In genomic region chr17:71164991-71165390, GRCm38 (mm10) we compare ENCODE assay signal across 9 mouse cellular contexts. TPM values are rescaled to one million over a fixed set of nuclear protein-coding genes. Genes with fewer than 3 reads are reported as not detected.
DNase-seq lines count a peak whose midpoint lies in the region; ATAC-seq and TF ChIP-seq lines count a peak whose summit lies in the region.
"Had no signal": no experiment of that assay in that cellular context is flagged by ENCODE, and none has a peak within 500 bp of the region (broad histone marks: within the 10 kb centered on the region; RNA-seq: fewer than 3 reads in every experiment).

No protein-coding gene starts in this region.

- H3K9me3 ChIP-seq in limb, embryonic 11.5 days (ENCODE audit: control insufficient read depth, low read length): no peaks in the 10 kb centered on the region
- no peaks in the 10 kb centered on the region for H3K9me3 ChIP-seq in stomach, embryonic 16.5 days (replicated peaks; ENCODE audit: control insufficient read depth, low read length)
- no peaks in the 10 kb centered on the region for H3K9me3 ChIP-seq in hindbrain, embryonic 12.5 days (replicated peaks)
- H3K9me3 ChIP-seq: embryonic facial prominence, embryonic 12.5 days had no signal

- peak overlapping the region; percentile 24; the same call in 1 of the 2 replicates for H3K27ac ChIP-seq in gastrocnemius, adult 2 months
- no peak overlapping the region for H3K27ac ChIP-seq in limb, embryonic 11.5 days (replicated peaks; ENCODE audit: low read depth, low read length)
- H3K27ac ChIP-seq in stomach, embryonic 16.5 days (ENCODE audit: low read length): no peak overlapping the region
- H3K27ac ChIP-seq in hindbrain, embryonic 12.5 days: no peak overlapping the region
- H3K27ac ChIP-seq: embryonic facial prominence, embryonic 12.5 days had no signal

- DNase-seq in gastrocnemius, adult 2 months: peak; percentile 33
- no peak for DNase-seq in gastrocnemius, postnatal 4 days (ENCODE audit: low spot score in 2 of 2)
- DNase-seq in spleen, postnatal 36 days (ENCODE audit: low spot score in 2 of 2): peak; percentile 24 to 47
- no peak for DNase-seq in spleen, adult 12 weeks (ENCODE audit: low spot score)
- DNase-seq in limb, embryonic 11.5 days (ENCODE audit: low spot score): peak; percentile 16
- DNase-seq in cerebellum, postnatal 36 days: no peak

- no peak overlapping the region for H3K9ac ChIP-seq in limb, embryonic 11.5 days (ENCODE audit: low read length)
- H3K9ac ChIP-seq in stomach, embryonic 16.5 days (ENCODE audit: low read length): no peak overlapping the region
- no peak overlapping the region for H3K9ac ChIP-seq in hindbrain, embryonic 12.5 days
- H3K9ac ChIP-seq: embryonic facial prominence, embryonic 12.5 days had no signal

- WGBS in limb, embryonic 11.5 days: 81% methylated on average over 6 of the region's 6 CpGs
- 57% methylated on average over 6 of the region's 6 CpGs for WGBS in stomach, embryonic 16.5 days
- WGBS in hindbrain, embryonic 12.5 days: 78% methylated on average over 6 of the region's 6 CpGs

- no peaks in the 10 kb centered on the region for H3K4me1 ChIP-seq in limb, embryonic 11.5 days (ENCODE audit: control insufficient read depth, insufficient read depth, low read length)
- H3K4me1 ChIP-seq in stomach, embryonic 16.5 days (ENCODE audit: control insufficient read depth, insufficient read depth, low read length): peaks cover 3% of the 10 kb centered on the region; the same call in 1 of the 2 replicates
- H3K4me1 ChIP-seq in hindbrain, embryonic 12.5 days: no peaks in the 10 kb centered on the region; the same call in none of the 2 replicates

- no peak overlapping the region for H3K4me3 ChIP-seq in gastrocnemius, adult 2 months
- no peak overlapping the region for H3K4me3 ChIP-seq in limb, embryonic 11.5 days (ENCODE audit: low read depth, low read length)
- H3K4me3 ChIP-seq in stomach, embryonic 16.5 days (replicated peaks; ENCODE audit: low read length): no peak overlapping the region
- no peak overlapping the region for H3K4me3 ChIP-seq in hindbrain, embryonic 12.5 days
- H3K4me3 ChIP-seq: embryonic facial prominence, embryonic 12.5 days had no signal

- no peak for ATAC-seq in limb, embryonic 11.5 days (ENCODE audit: insufficient number of reproducible peaks, low FRiP score, low TSS enrichment, low read depth)
- ATAC-seq in stomach, embryonic 16.5 days (ENCODE audit: insufficient read depth, low FRiP score): peak; percentile 71; the same call in 1 of the 2 replicates
- no peak for ATAC-seq in hindbrain, embryonic 12.5 days (ENCODE audit: low FRiP score)

- no peaks in the 10 kb centered on the region for H3K27me3 ChIP-seq in limb, embryonic 11.5 days (ENCODE audit: control insufficient read depth, insufficient read depth, low read length)
- H3K27me3 ChIP-seq in stomach, embryonic 16.5 days (ENCODE audit: control insufficient read depth, insufficient read depth, low read length): no peaks in the 10 kb centered on the region
- no peaks in the 10 kb centered on the region for H3K27me3 ChIP-seq in hindbrain, embryonic 12.5 days
- H3K27me3 ChIP-seq: embryonic facial prominence, embryonic 12.5 days had no signal

- TF ChIP-seq CTCF in gastrocnemius, adult 2 months (IDR thresholded peaks at IDR 0.05): no peak

- intact Hi-C loops in gastrocnemius, adult 2 months (cut with DNase I): no loop called here

- H3K36me3 ChIP-seq in limb, embryonic 11.5 days (ENCODE audit: control insufficient read depth, insufficient read depth, low read length): no peaks in the 10 kb centered on the region
- no peaks in the 10 kb centered on the region for H3K36me3 ChIP-seq in stomach, embryonic 16.5 days (ENCODE audit: control insufficient read depth, insufficient read depth, low read length)
- H3K36me3 ChIP-seq in hindbrain, embryonic 12.5 days: no peaks in the 10 kb centered on the region
- H3K36me3 ChIP-seq: embryonic facial prominence, embryonic 12.5 days had no signal

- H3K4me2 ChIP-seq in limb, embryonic 11.5 days (ENCODE audit: low read depth, severe bottlenecking): no peak overlapping the region
- no peak overlapping the region for H3K4me2 ChIP-seq in stomach, embryonic 16.5 days (ENCODE audit: low read depth, low read length)
- no peak overlapping the region for H3K4me2 ChIP-seq in hindbrain, embryonic 12.5 days (replicated peaks)
- H3K4me2 ChIP-seq: embryonic facial prominence, embryonic 12.5 days had no signal

RNA-seq across cellular contexts. Expression of gene Lpin2, which starts 17.4 kb away (rescaled TPM):
- total RNA-seq in gastrocnemius, adult 2 months (2021): 1 to 10 TPM; 5.3 to 5.6 TPM
- 10 to 100 TPM; 20.9 to 21.9 TPM for total RNA-seq in gastrocnemius, postnatal 4 days (2021)
- polyA plus RNA-seq in limb, embryonic 11.5 days (2014; fragmentation: Nextera tagmentation; extraction: Ambion mirVana): 48.1 and 54.8 TPM in 2 replicates
- polyA plus RNA-seq in stomach, embryonic 16.5 days (2015; fragmentation: Nextera tagmentation; extraction: Ambion mirVana): 27.6 and 28.8 TPM in 2 replicates
- 42.8 and 43.1 TPM in 2 replicates for polyA plus RNA-seq in hindbrain, embryonic 12.5 days (2016; fragmentation: Nextera tagmentation; extraction: Ambion mirVana)

Comparison
In these comparisons a context has a peak if more than half of its experiments do, and no peak if none do; other contexts are left out.
1. DNase-seq: peak in gastrocnemius, adult 2 months (single experiment), spleen, postnatal 36 days (2 of 2) and limb, embryonic 11.5 days (single experiment); none in gastrocnemius, postnatal 4 days (0 of 2), spleen, adult 12 weeks (single experiment) and cerebellum, postnatal 36 days (0 of 2).